Mouse (Mus musculus) MEL (cell line): ENCODE results near the gene Dynlt1f.
"Not testable (repeated sequence)": the region's sequence is repeated elsewhere in the genome, so short reads cannot be mapped to it uniquely, and the experiment has no call there.

Source experiments
- CTCF ChIP-seq, 3 experiments: IDR thresholded peaks in 2 of 3; conservative IDR thresholded peaks in 1 of 3; 2 replicates each; pipeline ENCODE4 v1.5.1; 2011 to 2012; ENCODE audit warnings: low read length in 3 of 3, low read depth in 2 of 3, mild to moderate bottlenecking in 2 of 3, improper control_type of control experiment in 1 of 3, inconsistent platforms in 1 of 3, mixed read lengths in 1 of 3, moderate library complexity in 1 of 3; ENCODE audit not compliant: control insufficient read depth in 1 of 3, insufficient read depth in 1 of 3, poor library complexity in 1 of 3, severe bottlenecking in 1 of 3
- E2F4 ChIP-seq: IDR thresholded peaks from 2 replicates; pipeline ENCODE4 v1.6.1; 2011; ENCODE audit warnings: low read depth, low read length, improper control_type of control experiment, borderline replicate concordance
- EP300 ChIP-seq, 2 experiments: IDR thresholded peaks; 2 replicates each; pipeline ENCODE4 v1.6.1; 2011; ENCODE audit warnings: improper control_type of control experiment in 2 of 2, low read length in 2 of 2, low read depth in 1 of 2, mild to moderate bottlenecking in 1 of 2
- ETS1 ChIP-seq: IDR thresholded peaks from 2 replicates; pipeline ENCODE4 v1.6.1; 2012; ENCODE audit warnings: low read depth, mild to moderate bottlenecking, inconsistent platforms, low read length, improper control_type of control experiment, moderate library complexity
- MAFK ChIP-seq: IDR thresholded peaks from 2 replicates; pipeline ENCODE4 v1.6.1; 2011; ENCODE audit warnings: low read depth, mild to moderate bottlenecking, low read length, improper control_type of control experiment, borderline replicate concordance
- MAX ChIP-seq: IDR thresholded peaks from 2 replicates; pipeline ENCODE4 v1.6.1; 2011; ENCODE audit warnings: low read length, improper control_type of control experiment
- MAZ ChIP-seq: IDR thresholded peaks from 2 replicates; pipeline ENCODE4 v1.6.1; 2012; ENCODE audit warnings: low read depth, mild to moderate bottlenecking, inconsistent platforms, low read length, improper control_type of control experiment
- MYC ChIP-seq: IDR thresholded peaks from 2 replicates; pipeline ENCODE4 v1.6.1; 2011; ENCODE audit warnings: low read depth, mild to moderate bottlenecking, low read length, improper control_type of control experiment, moderate library complexity
- POLR2A ChIP-seq, 2 experiments: IDR thresholded peaks; 2 replicates each; pipeline ENCODE4 v1.6.1; 2011 to 2012; ENCODE audit warnings: low read length in 2 of 2, mild to moderate bottlenecking in 2 of 2, control low read depth in 1 of 2, improper control_type of control experiment in 1 of 2, low read depth in 1 of 2, moderate library complexity in 1 of 2; ENCODE audit not compliant: control insufficient read depth in 1 of 2, insufficient read depth in 1 of 2, poor library complexity in 1 of 2
- TCF12 ChIP-seq: IDR thresholded peaks from 2 replicates; pipeline ENCODE4 v1.6.1; 2014; ENCODE audit warnings: low read depth, mild to moderate bottlenecking, inconsistent platforms, low read length, improper control_type of control experiment, moderate library complexity
- ZC3H11A ChIP-seq: IDR thresholded peaks from 2 replicates; pipeline ENCODE4 v1.6.1; 2012; ENCODE audit warnings: low read depth, mild to moderate bottlenecking, inconsistent platforms, low read length, improper control_type of control experiment
- ZMIZ1 ChIP-seq: IDR thresholded peaks from 2 replicates; pipeline ENCODE4 v1.6.1; 2012; ENCODE audit warnings: low read depth, mild to moderate bottlenecking, inconsistent platforms, low read length, improper control_type of control experiment, moderate library complexity

DNA sequence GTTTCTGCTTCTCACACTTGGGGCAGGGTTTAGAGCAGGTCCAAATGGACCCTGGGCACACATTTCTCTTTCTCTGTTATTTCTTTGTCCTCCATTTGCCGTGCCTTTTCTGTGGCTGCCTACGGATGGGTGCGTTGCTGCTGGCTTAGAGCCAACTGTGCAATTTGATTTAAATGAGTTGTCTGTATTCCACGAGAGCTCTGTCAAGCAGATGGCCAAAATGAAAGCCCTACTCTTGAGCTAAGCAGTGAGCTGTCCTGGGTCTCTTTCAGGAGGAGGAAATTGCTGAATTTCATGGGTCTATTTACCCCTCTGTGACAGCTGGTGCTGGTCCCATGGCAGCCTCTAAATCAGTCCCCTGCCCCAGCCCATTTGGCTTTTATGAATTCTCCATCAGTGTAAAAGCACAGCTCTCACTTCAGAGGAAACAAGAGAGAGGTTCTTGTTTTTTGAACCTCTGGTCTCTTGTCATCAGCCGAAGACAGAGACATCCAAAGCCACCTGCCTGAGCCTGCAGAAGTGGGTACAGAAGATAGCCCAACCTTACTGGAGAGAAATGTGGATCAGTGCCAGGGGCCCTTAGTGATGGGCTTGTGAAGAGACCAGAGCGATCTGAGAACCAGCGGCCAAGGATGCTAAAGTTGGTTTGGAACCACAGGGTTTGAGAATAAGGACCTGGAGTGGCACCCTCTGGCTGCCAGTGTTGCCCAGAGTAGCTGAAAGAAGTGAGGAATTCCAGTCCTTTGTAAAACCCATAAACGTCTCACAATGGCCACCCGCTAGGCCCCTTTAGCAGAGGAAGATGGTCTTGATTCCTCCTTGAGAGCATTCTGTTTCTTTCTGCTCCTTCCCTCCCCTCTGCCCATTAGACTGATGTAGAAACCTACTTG, 47.9 kb upstream of the Dynlt1f start:
- TF ChIP-seq EP300 (IDR thresholded peaks at IDR 0.05; ENCODE audit: low read depth in 1 of 2, low read length in 2 of 2); E2F4; MAX; CTCF (IDR thresholded peaks at IDR 0.05 in 2 of 3, conservative IDR thresholded peaks at IDR 0.05 in 1 of 3; ENCODE audit: control insufficient read depth in 1 of 3, insufficient read depth in 1 of 3, low read depth in 2 of 3, low read length in 3 of 3, poor library complexity in 1 of 3, severe bottlenecking in 1 of 3); ZC3H11A; MYC; ETS1; MAFK; TCF12; MAZ; ZMIZ1; POLR2A (IDR thresholded peaks at IDR 0.05; ENCODE audit: control insufficient read depth in 1 of 2, insufficient read depth in 1 of 2, low read depth in 1 of 2, low read length in 2 of 2, poor library complexity in 1 of 2): not testable (repeated sequence)
